Mouse (Mus musculus) heart, postnatal 0 days (tissue): ENCODE measurements around the gene Hsp90ab1.

Source experiments
- CTCF ChIP-seq: IDR thresholded peaks from 2 replicates; pipeline ENCODE4 v1.5.1; 2016; ENCODE audit warnings: antibody characterized with exemption, control low read depth, low read depth
- EP300 ChIP-seq: IDR thresholded peaks from 2 replicates; pipeline ENCODE4 v1.6.1; 2016; ENCODE audit warnings: antibody characterized with exemption, low read depth

GRCm38 (mm10) chr17:45554420-45554819, 18.7 kb downstream of the Hsp90ab1 start:
- no peak for TF ChIP-seq CTCF
- no peak for TF ChIP-seq EP300
